Mouse (Mus musculus) testis, adult 2 months (tissue): Measurements from ENCODE around the gene Cpm. TPM values are rescaled to one million over a fixed set of nuclear protein-coding genes. Genes with fewer than 3 reads are reported as not detected.
A peak's percentile ranks its signal among the peaks of the same experiment; 100 is the strongest.

Source experiments
- H3K27ac ChIP-seq: fragments of 200-500 bp; 2 replicates; pipeline ENCODE4 v1.5.1; 2012; ENCODE audit warnings: low read depth, low read length; ENCODE audit not compliant: control insufficient read depth, insufficient read depth
- H3K27me3 ChIP-seq: fragments of 200-500 bp; 2 replicates; pipeline ENCODE4 v1.6.1; 2012; ENCODE audit warnings: mild to moderate bottlenecking, low read length, moderate library complexity; ENCODE audit not compliant: control insufficient read depth, insufficient read depth
- H3K36me3 ChIP-seq: fragments of 200-500 bp; 2 replicates; pipeline ENCODE4 v1.6.1; 2012; ENCODE audit warnings: mild to moderate bottlenecking, low read length; ENCODE audit not compliant: control insufficient read depth, insufficient read depth
- H3K4me1 ChIP-seq: fragments of 200-500 bp; 2 replicates; pipeline ENCODE4 v1.6.1; 2012; ENCODE audit warnings: low read length; ENCODE audit not compliant: control insufficient read depth, insufficient read depth
- H3K4me3 ChIP-seq: fragments of 200-500 bp; 2 replicates; pipeline ENCODE4 v1.5.1; 2012; ENCODE audit warnings: low read depth, mild to moderate bottlenecking, low read length, moderate library complexity, mixed read lengths; ENCODE audit not compliant: control insufficient read depth
- CTCF ChIP-seq: fragments of 200-500 bp; IDR thresholded peaks from 2 replicates; pipeline ENCODE4 v1.5.1; 2012; ENCODE audit warnings: low read depth, mild to moderate bottlenecking, inconsistent platforms, low read length, moderate library complexity; ENCODE audit not compliant: control insufficient read depth, insufficient read depth, insufficient replicate concordance
- POLR2A ChIP-seq: fragments of 200-500 bp; IDR thresholded peaks from 2 replicates; pipeline ENCODE4 v1.6.1; 2012; ENCODE audit warnings: low read depth, mild to moderate bottlenecking, inconsistent platforms, low read length, moderate library complexity; ENCODE audit not compliant: control insufficient read depth
- polyA plus RNA-seq: library from polyadenylated mRNA; depleted of rRNA; stranded (reverse); fragments of >200 nt; gene quantifications from 2 replicates; pipeline ENCODE4 v1.2.3, GENCODE M21; 2012

Cpm gene
- polyA plus RNA-seq, 1 experiment: 0.77 TPM

- TF ChIP-seq CTCF: no peak
- TF ChIP-seq POLR2A: no peak
- Histone ChIP-seq H3K4me3 (no peak overlapping the region), H3K4me1 (peaks cover 2% of the 10 kb centered on the region), H3K27me3 (no peaks in the 10 kb centered on the region), H3K36me3 (no peaks in the 10 kb centered on the region), H3K27ac (no peak overlapping the region)
These were observed 87.4 kb downstream of the Cpm start for GRCm38 (mm10) chr10:117716686-117717085.

DNA sequence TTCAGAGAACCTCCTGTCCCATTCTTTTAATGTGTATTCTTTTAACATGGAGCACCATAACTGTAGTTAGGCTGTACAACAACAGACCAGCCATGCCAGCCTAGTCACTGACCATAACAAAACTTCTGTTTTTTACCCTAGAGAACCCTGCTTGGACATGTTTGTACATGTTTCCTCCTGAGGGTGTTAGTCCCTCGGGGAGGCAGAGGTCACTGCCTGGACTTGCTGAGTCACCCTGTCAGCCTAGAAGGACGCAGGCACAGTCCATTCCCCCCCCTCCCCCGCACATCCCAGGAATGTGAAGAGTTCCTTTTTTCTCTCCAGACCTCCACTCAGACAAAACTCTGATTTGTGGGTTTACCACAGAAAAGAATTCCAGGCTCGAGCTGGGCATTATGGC, 88.3 kb downstream of the Cpm start:
- Histone ChIP-seq H3K36me3 (no peaks in the 10 kb centered on the region), H3K4me3 (no peak overlapping the region), H3K27me3 (no peaks in the 10 kb centered on the region), H3K27ac (no peak overlapping the region), H3K4me1 (peaks cover 2% of the 10 kb centered on the region)
- TF ChIP-seq CTCF: no peak
- no peak for TF ChIP-seq POLR2A

DNA sequence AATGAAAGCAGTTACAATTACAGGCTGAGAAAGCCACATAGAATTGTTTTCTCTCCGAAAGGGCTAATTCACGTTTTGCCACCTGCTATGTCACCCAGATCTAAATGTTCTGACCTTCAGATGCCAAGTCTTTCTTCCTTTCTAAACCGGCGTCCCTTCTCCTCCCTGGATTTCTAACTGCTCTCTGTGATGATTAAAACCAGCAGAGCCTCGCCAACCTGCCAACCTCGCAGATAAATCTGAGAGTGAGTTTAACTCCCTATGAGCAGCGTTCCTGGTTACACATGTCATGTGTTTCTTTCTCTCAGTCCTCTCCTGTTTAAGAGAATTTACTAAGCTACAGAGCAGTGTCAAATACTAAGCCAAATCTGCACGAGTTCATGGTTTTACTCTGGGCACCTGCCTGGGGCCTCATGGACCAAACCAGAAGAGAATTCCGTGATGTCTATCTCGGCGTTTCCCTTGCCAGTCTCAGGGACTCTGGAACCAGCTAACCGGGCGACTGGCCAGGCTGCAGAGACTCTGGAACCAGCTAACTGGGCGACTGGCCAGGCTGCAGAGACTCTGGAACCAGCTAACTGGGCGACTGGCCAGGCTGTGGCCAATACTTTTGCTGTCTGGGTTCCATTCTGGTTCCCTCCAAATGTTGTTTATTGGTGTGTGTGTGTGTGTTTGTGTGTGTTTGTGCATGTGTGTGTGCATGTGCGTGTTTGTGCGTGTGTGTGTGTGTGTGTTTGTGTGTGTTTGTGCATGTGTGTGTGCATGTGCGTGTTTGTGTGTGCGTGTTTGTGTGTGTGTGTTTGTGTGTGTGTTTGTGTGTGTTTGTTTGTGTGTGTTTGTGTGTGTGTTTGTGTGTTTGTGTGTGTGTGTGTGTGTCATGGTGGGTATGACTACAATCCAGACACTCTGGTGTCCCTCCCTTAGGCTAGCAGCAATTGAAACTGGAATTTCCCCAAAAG, 89.1 kb downstream of the Cpm start:
- peaks cover 2% of the 10 kb centered on the region for H3K4me1 ChIP-seq
- no peak overlapping the region for H3K4me3 ChIP-seq
- peak overlapping the region; percentile 53; the same call in 1 of the 2 replicates for H3K27ac ChIP-seq
- H3K27me3 ChIP-seq: no peaks in the 10 kb centered on the region
- TF ChIP-seq POLR2A: no peak
- TF ChIP-seq CTCF: no peak
- H3K36me3 ChIP-seq: no peaks in the 10 kb centered on the region

GRCm38 (mm10) chr10:117724136-117724718, 94.9 kb downstream of the Cpm start:
- Histone ChIP-seq H3K36me3 (no peaks in the 10 kb centered on the region), H3K4me3 (no peak overlapping the region), H3K27ac (no peak overlapping the region), H3K27me3 (no peaks in the 10 kb centered on the region), H3K4me1 (peaks cover 2% of the 10 kb centered on the region)
- TF ChIP-seq CTCF: no peak
- TF ChIP-seq POLR2A: no peak

GRCm38 (mm10) chr10:117724804-117725361, 95.6 kb downstream of the Cpm start:
- no peak overlapping the region for H3K27ac ChIP-seq
- no peaks in the 10 kb centered on the region for H3K27me3 ChIP-seq
- no peaks in the 10 kb centered on the region for H3K36me3 ChIP-seq
- TF ChIP-seq POLR2A (no peak), CTCF (no peak)
- H3K4me1 ChIP-seq: peaks cover 2% of the 10 kb centered on the region
- H3K4me3 ChIP-seq: no peak overlapping the region

GRCm38 (mm10) chr10:117725671-117726070, 96.4 kb downstream of the Cpm start:
- peaks cover 2% of the 10 kb centered on the region for H3K4me1 ChIP-seq
- H3K27me3 ChIP-seq: no peaks in the 10 kb centered on the region
- H3K4me3 ChIP-seq: no peak overlapping the region
- H3K36me3 ChIP-seq: no peaks in the 10 kb centered on the region
- TF ChIP-seq CTCF (no peak), POLR2A (no peak)
- no peak overlapping the region for H3K27ac ChIP-seq

- peaks cover 2% of the 10 kb centered on the region for H3K4me1 ChIP-seq
- TF ChIP-seq POLR2A (no peak), CTCF (no peak)
- no peaks in the 10 kb centered on the region for H3K27me3 ChIP-seq
- H3K36me3 ChIP-seq: no peaks in the 10 kb centered on the region
- no peak overlapping the region for H3K27ac ChIP-seq
- no peak overlapping the region for H3K4me3 ChIP-seq
These were observed 97.0 kb downstream of the Cpm start for GRCm38 (mm10) chr10:117726350-117726749.
